Mouse (Mus musculus) megakaryocyte, embryonic 14.5 days (primary cell): ENCODE measurements around the gene Pnp.

Experiments
- FLI1 ChIP-seq: IDR thresholded peaks from 2 replicates; pipeline ENCODE4 v1.6.1; 2012; ENCODE audit warnings: low read length, inconsistent platforms, mixed read lengths
- GATA1 ChIP-seq: IDR thresholded peaks from 3 replicates; pipeline ENCODE4 v1.6.1; 2012; ENCODE audit warnings: mixed read lengths, low read length, inconsistent platforms, borderline replicate concordance

DNA sequence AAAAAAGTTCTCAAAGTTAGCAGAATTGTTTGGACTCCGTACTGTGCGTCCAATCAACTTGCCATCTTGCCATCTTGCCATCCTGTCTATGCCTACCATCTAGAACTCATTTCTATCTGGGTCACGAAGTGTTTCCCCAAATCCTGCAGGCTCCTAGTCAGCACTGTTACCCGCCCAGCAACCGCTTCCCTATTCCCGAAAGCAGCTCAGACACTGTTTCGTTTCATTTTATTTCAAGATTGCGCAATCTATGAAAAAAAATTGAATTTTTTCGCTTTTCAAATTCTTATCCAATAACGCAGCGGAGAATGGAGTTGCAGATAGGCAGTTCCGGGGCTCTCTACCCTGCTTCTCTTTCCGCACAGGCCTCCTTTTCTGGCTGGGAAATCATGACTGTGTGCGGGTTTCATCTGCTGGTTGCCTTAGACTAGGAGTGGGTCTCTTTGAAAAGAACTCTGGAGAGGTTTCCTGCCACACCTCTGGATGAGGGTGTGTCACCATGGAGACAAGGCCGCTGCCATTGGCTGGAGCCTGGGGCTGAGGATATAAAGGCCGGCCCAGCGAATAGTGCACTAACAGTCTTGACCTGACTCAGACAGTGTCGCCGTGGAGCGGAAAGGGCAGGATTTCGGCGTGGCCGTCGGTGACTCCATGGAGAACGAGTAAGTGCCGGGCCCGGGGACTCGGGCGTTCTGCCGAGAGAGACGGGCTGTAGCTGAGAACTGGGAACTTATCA is 13.2 kb downstream of the Pnp start, which contains the start of gene Gm49342:
- TF ChIP-seq GATA1 (no peak), FLI1 (no peak)
